Comparison of ENCODE assay signal across 24 mouse cellular contexts in the genomic region with DNA sequence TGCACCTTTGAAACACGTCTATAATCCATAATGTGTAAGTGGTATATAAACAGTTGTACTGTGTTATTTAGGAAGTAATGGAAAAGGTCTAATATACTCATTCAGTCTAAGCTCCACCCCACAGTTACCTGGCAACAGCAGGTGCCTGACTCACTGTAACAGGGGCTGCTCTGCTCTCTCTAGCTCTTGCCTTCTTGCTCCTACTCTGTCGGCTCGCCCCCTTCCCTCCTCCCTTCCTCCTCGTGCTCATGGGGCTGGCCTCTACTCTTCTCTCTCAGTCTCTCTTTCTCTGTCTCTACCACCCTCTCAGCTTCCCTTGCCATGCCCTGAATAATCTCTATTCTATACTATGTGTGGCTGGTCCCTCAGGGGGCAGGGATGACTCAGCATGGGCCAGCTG. TPM values are rescaled to one million over a fixed set of nuclear protein-coding genes. Genes with fewer than 3 reads are reported as not detected.
DNase-seq lines count a peak whose midpoint lies in the region; ATAC-seq and TF ChIP-seq lines count a peak whose summit lies in the region.
"Had no signal": no experiment of that assay in that cellular context is flagged by ENCODE, and none has a peak within 500 bp of the region (broad histone marks: within the 10 kb centered on the region; RNA-seq: fewer than 3 reads in every experiment).

No protein-coding gene starts in this region.

- H3K4me3 ChIP-seq in forebrain, postnatal 0 days (ENCODE audit: low read depth, low read length) = no peak overlapping the region
- no peak overlapping the region for H3K4me3 ChIP-seq in forebrain, embryonic 14.5 days (ENCODE audit: low read depth, low read length)
- H3K4me3 ChIP-seq in kidney, embryonic 16.5 days (ENCODE audit: low read length) = no peak overlapping the region
- H3K4me3 ChIP-seq: embryonic facial prominence, embryonic 13.5 days; forebrain, embryonic 10.5 days; heart, embryonic 15.5 days; myocyte; neural tube, embryonic 12.5 days; stomach, embryonic 15.5 days had no signal

- DNase-seq in forebrain, postnatal 0 days = no peak
- DNase-seq in forebrain, embryonic 14.5 days (ENCODE audit: low spot score) = no peak
- DNase-seq in kidney, postnatal 10 days = no peak
- DNase-seq in lung, postnatal 36 days = peak; percentile 49
- DNase-seq in lung, postnatal 14 days = no peak
- peak; percentile 81 for DNase-seq in R1 (ENCODE audit: low read depth, low spot score)
- no peak for DNase-seq in retina, postnatal 1 day
- DNase-seq: adrenal gland, postnatal 25 days; cerebellum, adult 11-12 months; gastrocnemius, postnatal 10 days; liver; lung, embryonic 14.5 days had no signal

- 20% methylated on average over 4 of the region's 4 CpGs for WGBS in forebrain, postnatal 0 days
- WGBS in forebrain, embryonic 14.5 days = 16% methylated on average over 4 of the region's 4 CpGs
- WGBS in kidney, embryonic 16.5 days = 22% methylated on average over 4 of the region's 4 CpGs

- no peaks in the 10 kb centered on the region for H3K9me3 ChIP-seq in forebrain, postnatal 0 days (ENCODE audit: low read length)
- no peaks in the 10 kb centered on the region for H3K9me3 ChIP-seq in forebrain, embryonic 14.5 days (replicated peaks; ENCODE audit: control insufficient read depth, low read length)
- no peaks in the 10 kb centered on the region for H3K9me3 ChIP-seq in kidney, embryonic 16.5 days (ENCODE audit: low read length)
- H3K9me3 ChIP-seq: forebrain, embryonic 10.5 days; G1E; heart, embryonic 15.5 days; neural tube, embryonic 12.5 days; stomach, embryonic 15.5 days had no signal

- no peaks in the 10 kb centered on the region for H3K27me3 ChIP-seq in forebrain, postnatal 0 days (ENCODE audit: insufficient read depth, low read length)
- H3K27me3 ChIP-seq in forebrain, embryonic 14.5 days (replicated peaks; ENCODE audit: control insufficient read depth, insufficient read depth, low read length) = no peaks in the 10 kb centered on the region
- H3K27me3 ChIP-seq in kidney, embryonic 16.5 days (ENCODE audit: insufficient read depth, low read length) = no peaks in the 10 kb centered on the region
- H3K27me3 ChIP-seq: embryonic facial prominence, embryonic 13.5 days; heart, embryonic 15.5 days; neural tube, embryonic 12.5 days; stomach, embryonic 15.5 days had no signal

- H3K9ac ChIP-seq in forebrain, postnatal 0 days = no peak overlapping the region
- H3K9ac ChIP-seq in forebrain, embryonic 14.5 days (ENCODE audit: low read length) = no peak overlapping the region
- 0 out of 2 replicates have a peak overlapping the region, but pooled peaks have one; percentile 11 for H3K9ac ChIP-seq in kidney, embryonic 16.5 days (replicated peaks; ENCODE audit: low read length)
- H3K9ac ChIP-seq: heart, embryonic 15.5 days; liver, embryonic 14.5 days; lung, embryonic 14.5 days; neural tube, embryonic 12.5 days; stomach, embryonic 15.5 days had no signal

- H3K4me2 ChIP-seq in forebrain, postnatal 0 days (ENCODE audit: low read depth) = no peak overlapping the region
- H3K4me2 ChIP-seq in forebrain, embryonic 14.5 days (ENCODE audit: low read length) = no peak overlapping the region
- H3K4me2 ChIP-seq in kidney, embryonic 16.5 days (replicated peaks; ENCODE audit: low read depth, low read length) = no peak overlapping the region
- H3K4me2 ChIP-seq: embryonic facial prominence, embryonic 13.5 days; heart, embryonic 15.5 days; lung, embryonic 14.5 days; midbrain, embryonic 11.5 days; neural tube, embryonic 12.5 days; stomach, embryonic 15.5 days had no signal

- peaks cover 2% of the 10 kb centered on the region for H3K36me3 ChIP-seq in forebrain, postnatal 0 days (ENCODE audit: insufficient read depth)
- peaks cover 4% of the 10 kb centered on the region; the same call in 1 of the 2 replicates for H3K36me3 ChIP-seq in forebrain, embryonic 14.5 days (ENCODE audit: control insufficient read depth, insufficient read depth, low read length)
- H3K36me3 ChIP-seq in kidney, embryonic 16.5 days (ENCODE audit: insufficient read depth, low read length) = peaks cover 2% of the 10 kb centered on the region; the same call in 1 of the 2 replicates

- peak; percentile 36; the same call in 1 of the 2 replicates for ATAC-seq in forebrain, postnatal 0 days
- ATAC-seq in forebrain, embryonic 14.5 days = no peak
- ATAC-seq in kidney, embryonic 16.5 days (ENCODE audit: low FRiP score, low TSS enrichment) = no peak
- ATAC-seq: forebrain, embryonic 16.5 days; hindbrain, embryonic 16.5 days had no signal

- H3K27ac ChIP-seq in forebrain, postnatal 0 days (ENCODE audit: low read depth, low read length) = no peak overlapping the region
- no peak overlapping the region for H3K27ac ChIP-seq in forebrain, embryonic 14.5 days (ENCODE audit: low read depth, low read length)
- H3K27ac ChIP-seq in kidney, embryonic 16.5 days (ENCODE audit: low read length) = peak overlapping the region; percentile 73; the same call in 1 of the 2 replicates
- H3K27ac ChIP-seq: embryonic facial prominence, embryonic 13.5 days; forebrain, embryonic 10.5 days; heart, embryonic 15.5 days; liver, embryonic 14.5 days; neural tube, embryonic 12.5 days; stomach, embryonic 15.5 days had no signal

- no peak for TF ChIP-seq CTCF in forebrain, postnatal 0 days (IDR thresholded peaks at IDR 0.05; ENCODE audit: low read depth)

- H3K4me1 ChIP-seq in forebrain, postnatal 0 days (ENCODE audit: insufficient read depth) = peaks cover 12% of the 10 kb centered on the region
- peaks cover 20% of the 10 kb centered on the region for H3K4me1 ChIP-seq in forebrain, embryonic 14.5 days (ENCODE audit: control insufficient read depth, insufficient read depth, low read length)
- peaks cover 52% of the 10 kb centered on the region for H3K4me1 ChIP-seq in kidney, embryonic 16.5 days (ENCODE audit: insufficient read depth, low read length)

RNA-seq across cellular contexts. Expression of gene Zdhhc18, which starts 7.0 kb away (rescaled TPM):
- 14.8 and 21.2 TPM in 2 replicates for total RNA-seq in forebrain, postnatal 0 days (2014; rRNA removed)
- polyA plus RNA-seq in forebrain, postnatal 0 days (2015; fragmentation: Nextera tagmentation; extraction: Ambion mirVana) = 9.3 and 9.6 TPM in 2 replicates
- 2.0 and 2.5 TPM in 2 replicates for polyA plus RNA-seq in forebrain, embryonic 14.5 days (2014; fragmentation: Nextera tagmentation; extraction: Ambion mirVana)
- 2.4 and 4.4 TPM in 2 replicates for polyA plus RNA-seq in kidney, embryonic 16.5 days (2015; fragmentation: Nextera tagmentation; extraction: Ambion mirVana)

RNA-seq across cellular contexts. Expression of gene Pigv, which starts 15.4 kb away (rescaled TPM):
- 9.5 and 12.0 TPM in 2 replicates for total RNA-seq in forebrain, postnatal 0 days (2014; rRNA removed)
- polyA plus RNA-seq in forebrain, postnatal 0 days (2015; fragmentation: Nextera tagmentation; extraction: Ambion mirVana) = 9.2 and 12.5 TPM in 2 replicates
- 7.0 and 8.1 TPM in 2 replicates for polyA plus RNA-seq in forebrain, embryonic 14.5 days (2014; fragmentation: Nextera tagmentation; extraction: Ambion mirVana)
- 19.2 and 22.7 TPM in 2 replicates for polyA plus RNA-seq in kidney, embryonic 16.5 days (2015; fragmentation: Nextera tagmentation; extraction: Ambion mirVana)

RNA-seq across cellular contexts. Expression of gene Sfn, which starts 55.0 kb away (rescaled TPM):
- total RNA-seq in forebrain, postnatal 0 days (2014; rRNA removed) = 3.2 and 3.3 TPM in 2 replicates
- polyA plus RNA-seq in forebrain, postnatal 0 days (2015; fragmentation: Nextera tagmentation; extraction: Ambion mirVana) = 0.62 and 0.88 TPM in 2 replicates
- 0.84 and 1.1 TPM in 2 replicates for polyA plus RNA-seq in forebrain, embryonic 14.5 days (2014; fragmentation: Nextera tagmentation; extraction: Ambion mirVana)
- 20.7 and 21.4 TPM in 2 replicates for polyA plus RNA-seq in kidney, embryonic 16.5 days (2015; fragmentation: Nextera tagmentation; extraction: Ambion mirVana)

Comparison
In these comparisons a context has a peak if more than half of its experiments do, and no peak if none do; other contexts are left out.
1. DNase-seq: peak in lung, postnatal 36 days (single experiment) and R1 (single experiment); none in forebrain, postnatal 0 days (single experiment), forebrain, embryonic 14.5 days (single experiment), kidney, postnatal 10 days (single experiment), lung, postnatal 14 days (single experiment) and retina, postnatal 1 day (single experiment).
2. RNA of gene Sfn, which starts 55.0 kb away (polyA plus RNA-seq): 20.7 to 21.4 TPM in kidney, embryonic 16.5 days; 0.62 to 0.88 TPM in forebrain, postnatal 0 days and 0.84 to 1.1 TPM in forebrain, embryonic 14.5 days; every median in the first group is over 10 times any median in the second.